Mouse (Mus musculus) gastrocnemius, adult 2 months (tissue): ENCODE results near the gene Sh3bp5l. TPM values are rescaled to one million over a fixed set of nuclear protein-coding genes. Genes with fewer than 3 reads are reported as not detected.

ENCODE experiments used
- DNase-seq: peaks from one replicate; pipeline ENCODE4 v3.0.0; 2022
- H3K27ac ChIP-seq: fragments of 200-600 bp; 2 replicates; pipeline ENCODE4 v1.8.1; 2022; ENCODE audit warnings: mild to moderate bottlenecking
- H3K4me3 ChIP-seq: fragments of 200-600 bp; 2 replicates; pipeline ENCODE4 v1.8.1; 2022; ENCODE audit warnings: mild to moderate bottlenecking, moderate library complexity
- CTCF ChIP-seq: fragments of 200-600 bp; IDR thresholded peaks from 2 replicates; pipeline ENCODE4 v1.8.1; 2022; ENCODE audit warnings: antibody characterized with exemption, mild to moderate bottlenecking, moderate library complexity
- intact Hi-C: fragments of 180-260 bp; cut with DNase I; formaldehyde crosslinking; loops from one replicate; pipeline ENCODE4 v1.15.1; 2025
- total RNA-seq, 2 experiments: library from RNA; stranded (reverse); gene quantifications; 2 replicates each; pipeline ENCODE4 v1.2.3; 2021

The Sh3bp5l gene
- total RNA-seq, 2 experiments from 2014 or later, result 21.2 to 23.5 TPM

GRCm38 (mm10) chr11:58324614-58325229, 5.8 kb upstream of the Sh3bp5l start:
- Histone ChIP-seq H3K4me3 (no peak overlapping the region), H3K27ac (no peak overlapping the region)
- DNase-seq, result no peak
- TF ChIP-seq CTCF, result no peak
- intact Hi-C loops, result loop anchor here (10.0 kb wide), 1 partner anchor 220 kb away; the partner anchor contains the start of gene Cnot8

- no peak for DNase-seq
- H3K4me3 ChIP-seq, result no peak overlapping the region
- intact Hi-C loops, result loop anchor here (10.0 kb wide), 1 partner anchor 222 kb away; the partner anchor contains the start of gene Cnot8
- H3K27ac ChIP-seq, result no peak overlapping the region
- TF ChIP-seq CTCF, result peak; percentile 33; the same call in 1 of the 2 replicates
These were observed 3.7 kb upstream of the Sh3bp5l start for GRCm38 (mm10) chr11:58326781-58327180.

- intact Hi-C loops, result loop anchor here (1.0 to 10.0 kb wide), 2 partner anchors 28 to 225 kb away; partner anchors contain the start of gene Cnot8
- TF ChIP-seq CTCF, result peak; percentile 4; the same call in 1 of the 2 replicates
- Histone ChIP-seq H3K4me3 (peak overlapping the region; percentile 91), H3K27ac (peak overlapping the region; percentile 96)
- no peak for DNase-seq
These were observed 633 bp upstream of the Sh3bp5l start for GRCm38 (mm10) chr11:58329906-58330275.

- intact Hi-C loops, result no loop called here
- Histone ChIP-seq H3K4me3 (peak overlapping the region; percentile 91), H3K27ac (peak overlapping the region; percentile 96)
- no peak for TF ChIP-seq CTCF
- DNase-seq, result no peak
These were observed 598 bp downstream of the Sh3bp5l start for GRCm38 (mm10) chr11:58331149-58331495.

DNA sequence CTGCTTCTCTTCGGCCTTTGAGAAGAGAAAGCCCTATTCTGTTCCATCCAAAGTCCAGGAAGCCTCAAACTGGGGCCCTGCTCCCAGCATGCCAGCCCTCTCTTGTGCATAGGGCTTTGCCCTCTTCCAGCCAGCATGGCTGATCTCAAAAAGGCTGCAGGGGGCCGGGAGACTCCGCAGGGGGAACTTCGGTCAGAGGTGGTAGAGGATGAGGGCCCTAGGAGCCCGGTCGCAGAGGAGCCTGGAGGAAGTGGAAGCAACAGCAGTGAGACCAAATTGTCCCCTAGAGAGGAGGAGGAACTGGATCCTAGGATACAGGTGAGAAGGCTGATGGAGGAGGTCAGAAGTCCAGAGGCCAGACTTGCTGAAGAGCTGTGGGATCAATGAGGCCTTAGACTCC, 1.0 kb downstream of the Sh3bp5l start:
- Histone ChIP-seq H3K27ac (peak overlapping the region; percentile 96), H3K4me3 (peak overlapping the region; percentile 91)
- DNase-seq, result no peak
- intact Hi-C loops, result no loop called here
- TF ChIP-seq CTCF, result no peak

GRCm38 (mm10) chr11:58334746-58335145, 4.2 kb downstream of the Sh3bp5l start:
- H3K4me3 ChIP-seq, result no peak overlapping the region
- H3K27ac ChIP-seq, result peak overlapping the region; percentile 69
- peak; percentile 79 for DNase-seq
- intact Hi-C loops, result no loop called here
- TF ChIP-seq CTCF, result no peak

DNA sequence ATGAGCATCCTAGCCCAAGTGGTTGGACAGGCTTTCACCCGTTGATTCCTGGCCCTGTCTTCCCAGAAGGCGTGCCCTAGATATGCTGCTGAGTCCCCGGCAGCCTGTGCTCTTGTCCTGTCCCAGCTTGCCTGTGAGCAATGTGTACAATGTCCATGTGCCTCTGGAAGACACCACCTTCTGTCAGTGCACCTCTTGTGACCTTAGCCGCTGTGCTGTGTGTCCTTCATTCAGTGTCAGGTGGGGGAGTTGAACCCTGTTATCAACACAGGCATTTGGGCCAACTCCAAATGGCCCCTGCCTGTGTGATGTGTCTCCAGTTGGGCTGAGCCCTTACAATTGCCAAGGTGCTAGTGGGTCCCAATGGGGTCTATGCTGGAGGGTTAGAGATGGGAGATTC, 16.2 kb downstream of the Sh3bp5l start:
- intact Hi-C loops, result no loop called here
- TF ChIP-seq CTCF, result no peak
- Histone ChIP-seq H3K4me3 (no peak overlapping the region), H3K27ac (no peak overlapping the region)
- DNase-seq, result no peak

GRCm38 (mm10) chr11:58350628-58351027, 20.1 kb downstream of the Sh3bp5l start:
- no peak overlapping the region for H3K27ac ChIP-seq
- intact Hi-C loops, result no loop called here
- DNase-seq, result no peak
- peak; percentile 27; the same call in 1 of the 2 replicates for TF ChIP-seq CTCF
- no peak overlapping the region for H3K4me3 ChIP-seq

GRCm38 (mm10) chr11:58351179-58351578, 20.7 kb downstream of the Sh3bp5l start:
- no peak for TF ChIP-seq CTCF
- intact Hi-C loops, result no loop called here
- no peak for DNase-seq
- no peak overlapping the region for H3K27ac ChIP-seq
- H3K4me3 ChIP-seq, result no peak overlapping the region

GRCm38 (mm10) chr11:58352681-58353548, 22.4 kb downstream of the Sh3bp5l start:
- Histone ChIP-seq H3K27ac (no peak overlapping the region), H3K4me3 (no peak overlapping the region)
- intact Hi-C loops, result no loop called here
- TF ChIP-seq CTCF, result peak; percentile 38
- no peak for DNase-seq

DNA sequence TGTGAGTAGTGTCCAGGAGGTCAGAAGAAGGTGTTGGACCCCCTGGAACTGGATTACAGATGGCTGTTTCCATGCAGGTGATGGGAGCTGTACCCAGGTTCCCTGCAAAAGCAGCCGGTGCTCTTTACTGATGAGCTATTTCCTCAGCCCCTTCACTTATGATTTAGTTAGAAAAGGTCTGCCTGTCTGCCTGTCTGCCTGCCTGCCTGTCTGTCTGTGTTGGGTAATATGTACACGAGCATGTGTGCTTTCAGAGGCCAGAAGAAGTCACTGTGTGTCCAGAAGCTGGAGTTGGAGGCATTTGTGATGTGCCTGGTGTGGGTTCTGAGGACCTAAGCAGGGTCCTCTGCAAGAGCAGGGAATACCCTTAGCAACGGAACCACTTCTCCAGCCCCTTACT, 23.2 kb downstream of the Sh3bp5l start:
- no peak overlapping the region for H3K4me3 ChIP-seq
- no peak for TF ChIP-seq CTCF
- no peak for DNase-seq
- intact Hi-C loops, result no loop called here
- H3K27ac ChIP-seq, result no peak overlapping the region

- Histone ChIP-seq H3K27ac (no peak overlapping the region), H3K4me3 (no peak overlapping the region)
- no peak for DNase-seq
- TF ChIP-seq CTCF, result no peak
- intact Hi-C loops, result no loop called here
These were observed 24.0 kb downstream of the Sh3bp5l start for GRCm38 (mm10) chr11:58354476-58354875.

GRCm38 (mm10) chr11:58354927-58355326, 24.4 kb downstream of the Sh3bp5l start:
- DNase-seq, result no peak
- Histone ChIP-seq H3K4me3 (no peak overlapping the region), H3K27ac (no peak overlapping the region)
- intact Hi-C loops, result no loop called here
- no peak for TF ChIP-seq CTCF
